Mouse (Mus musculus) brain, adult 2 months (tissue): ENCODE data around the gene Tbc1d24.

Source experiments
- DNase-seq: peaks from one replicate; pipeline ENCODE4 v3.0.0; 2011; ENCODE audit warnings: low read depth, low spot score

The Tbc1d24 gene

DNA sequence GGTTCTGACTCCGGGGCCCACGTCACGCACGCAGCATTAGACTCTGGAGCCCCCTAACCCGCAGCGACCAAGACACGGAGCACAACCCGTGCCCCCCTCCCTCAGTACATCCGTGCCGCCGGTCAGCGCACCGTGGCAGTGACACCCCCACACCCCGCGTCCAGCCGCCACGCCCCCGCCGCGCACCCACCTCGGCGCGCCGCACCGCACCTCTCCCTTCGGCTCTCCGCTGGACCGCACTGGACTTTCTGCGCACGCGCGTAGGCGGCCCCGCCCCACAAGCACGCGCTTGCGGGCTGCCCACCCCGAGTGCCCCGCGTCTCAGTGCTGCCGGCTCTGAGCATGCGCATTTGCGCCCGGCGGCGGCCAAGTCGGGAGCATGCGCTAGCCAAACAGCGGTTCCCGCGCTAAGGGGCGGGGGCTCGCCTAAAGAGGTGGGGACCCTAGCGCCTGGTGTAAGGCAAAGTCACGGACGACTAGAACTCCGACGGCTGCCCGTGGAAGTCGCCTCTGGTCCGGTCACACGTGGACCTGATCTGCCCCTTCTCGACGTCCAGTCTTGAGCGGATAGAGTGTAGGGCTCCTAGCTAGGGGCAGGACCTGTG is at the start of gene Tbc1d24:
Gene Tbc1d24, minus strand, starts transcription at position 279 of the 605 bp plus-strand sequence.
- DNase-seq = peak; percentile 97

DNA sequence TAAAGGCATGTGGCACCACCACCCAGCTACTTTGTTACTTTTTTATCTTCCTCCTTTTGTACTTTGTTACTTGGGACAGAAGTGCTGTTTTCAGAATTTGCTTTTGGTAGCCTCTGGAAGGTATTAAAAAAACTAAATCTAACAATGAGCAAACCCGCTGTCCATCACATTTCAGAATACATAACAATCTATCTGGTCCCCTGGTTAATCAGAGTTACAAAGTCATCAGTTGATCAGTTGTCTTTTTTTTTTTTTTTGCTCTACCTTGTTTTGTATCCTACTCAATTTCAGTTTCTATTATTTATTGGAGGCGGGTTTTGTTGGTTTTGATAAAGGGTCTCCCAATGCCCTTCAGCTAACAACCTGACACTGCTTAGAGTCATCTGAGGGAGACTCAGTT is 47.0 kb upstream of the Tbc1d24 start:
- no peak for DNase-seq

DNA sequence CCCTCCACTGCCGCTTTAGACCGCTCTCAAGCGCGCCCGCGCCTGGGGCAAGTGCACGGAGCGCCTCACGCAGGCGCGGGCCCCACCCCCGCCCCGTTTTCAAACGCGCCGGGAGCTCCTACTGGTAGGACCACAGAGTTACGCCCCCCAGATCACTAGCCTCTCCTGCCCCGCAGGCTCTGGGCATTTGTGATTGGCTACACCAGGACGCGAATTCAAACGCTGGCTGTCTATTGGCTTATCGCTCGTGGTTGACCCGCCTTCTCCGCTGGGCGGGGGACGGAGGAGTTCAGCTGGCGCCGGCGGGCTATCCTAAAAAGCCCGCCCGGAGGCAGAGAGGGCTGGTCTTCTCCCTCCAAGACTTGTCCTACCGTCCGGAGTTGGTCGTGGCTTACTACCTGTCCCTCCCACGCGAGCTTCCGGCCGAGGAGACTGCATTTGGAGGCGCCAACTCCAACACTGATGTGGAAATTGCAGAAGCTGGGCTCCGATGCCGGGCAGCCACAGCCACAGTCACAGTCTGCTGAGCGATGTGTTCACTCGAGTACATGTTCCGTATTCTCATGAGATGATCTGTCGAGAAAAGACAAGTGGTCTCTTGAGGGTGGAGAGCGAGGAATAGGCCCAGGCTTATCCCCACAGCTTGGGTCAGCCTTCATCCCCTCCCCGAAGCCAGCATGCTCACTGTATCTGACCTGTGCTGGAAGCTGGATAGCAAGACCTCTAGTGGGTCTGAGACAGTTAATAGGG is 46.1 kb upstream of the Tbc1d24 start, which contains the start of gene Ccnf:
Gene Ccnf, minus strand, starts transcription at position 165 of the 750 bp plus-strand sequence.
- DNase-seq = peak; percentile 99

DNA sequence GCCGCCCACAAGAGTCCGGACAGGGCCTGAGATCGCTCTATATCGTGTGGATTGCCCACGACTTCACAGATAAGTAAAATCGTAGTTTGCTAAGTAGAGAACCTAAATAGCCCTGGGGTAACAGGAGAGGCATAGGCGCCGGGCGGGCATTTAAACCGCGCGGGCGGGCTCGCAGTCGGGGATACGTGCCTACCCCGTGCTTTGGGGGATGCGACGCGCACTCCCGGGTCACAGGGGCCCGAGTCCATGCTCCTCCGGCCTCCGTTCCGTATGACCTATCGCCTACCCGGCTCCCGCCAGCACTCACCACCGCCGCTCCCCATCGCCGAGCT is 45.6 kb upstream of the Tbc1d24 start:
- DNase-seq = no peak

DNA sequence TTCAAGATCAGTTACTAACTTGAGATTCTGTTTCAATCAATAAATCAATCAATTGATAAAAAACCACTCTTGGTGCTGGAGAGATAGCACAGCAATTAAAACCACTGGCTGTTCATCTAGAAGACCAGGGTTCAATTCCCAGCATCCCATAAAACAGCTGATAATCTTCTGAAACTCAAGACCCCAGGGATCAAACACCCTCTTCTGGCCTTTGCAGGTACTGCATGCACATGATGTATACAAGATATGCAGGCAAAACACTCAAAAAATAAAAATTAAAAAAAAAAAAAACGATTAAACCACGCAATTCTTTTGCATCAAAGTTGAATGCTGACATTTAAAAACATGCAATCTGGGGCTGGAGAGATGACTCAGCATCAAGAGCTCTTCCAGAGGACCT is 43.3 kb upstream of the Tbc1d24 start:
- no peak for DNase-seq

DNA sequence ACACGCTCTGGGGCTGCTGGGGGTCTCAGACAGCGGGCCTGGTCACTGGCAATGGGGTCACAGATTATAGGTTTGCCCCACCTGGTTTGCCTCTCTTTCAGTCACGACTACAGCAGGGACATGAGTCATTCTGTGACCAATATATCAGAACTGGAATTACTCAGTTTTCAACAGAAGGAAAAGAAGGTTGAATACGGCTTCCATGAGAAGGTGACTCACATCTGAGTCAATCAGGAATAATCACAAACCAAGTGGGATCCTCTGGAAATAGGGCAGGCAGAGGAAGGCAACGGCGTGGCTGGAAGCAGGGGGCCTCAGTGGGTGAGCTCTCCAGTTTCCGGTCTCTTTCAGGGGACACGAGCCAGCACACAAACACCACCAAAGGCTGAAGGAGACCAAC is 38.7 kb upstream of the Tbc1d24 start:
- peak; percentile 80 for DNase-seq

DNA sequence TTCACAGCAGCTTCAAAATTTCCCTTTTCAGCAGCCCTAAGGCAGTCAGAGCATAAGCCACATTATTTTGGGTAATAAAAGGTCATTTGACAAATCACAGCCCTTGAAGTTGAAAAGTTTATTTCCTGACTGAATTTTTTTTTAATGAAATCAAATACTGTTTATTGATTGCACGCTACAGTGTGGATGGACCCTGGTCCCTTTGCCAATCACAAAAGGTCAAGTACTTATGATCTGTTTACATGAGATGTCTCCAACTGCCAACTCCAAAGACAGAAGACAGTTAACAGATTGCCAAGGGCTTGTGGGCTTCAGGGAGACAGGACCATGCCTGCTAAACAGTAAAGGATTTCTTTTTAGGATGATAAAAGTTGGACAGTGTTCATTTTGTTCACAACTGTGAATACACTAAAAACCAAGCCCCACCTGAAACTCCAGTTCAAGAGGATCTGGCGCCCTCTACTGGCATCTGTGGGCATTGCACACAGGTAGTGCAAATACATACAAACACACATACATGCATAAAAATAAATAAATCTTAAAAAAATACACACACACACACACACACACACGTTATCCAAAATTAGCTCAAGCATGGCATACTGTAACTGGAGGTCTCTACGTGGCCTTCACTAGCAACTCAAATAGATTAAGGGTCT is 38.1 kb upstream of the Tbc1d24 start:
- DNase-seq = peak; percentile 27

DNA sequence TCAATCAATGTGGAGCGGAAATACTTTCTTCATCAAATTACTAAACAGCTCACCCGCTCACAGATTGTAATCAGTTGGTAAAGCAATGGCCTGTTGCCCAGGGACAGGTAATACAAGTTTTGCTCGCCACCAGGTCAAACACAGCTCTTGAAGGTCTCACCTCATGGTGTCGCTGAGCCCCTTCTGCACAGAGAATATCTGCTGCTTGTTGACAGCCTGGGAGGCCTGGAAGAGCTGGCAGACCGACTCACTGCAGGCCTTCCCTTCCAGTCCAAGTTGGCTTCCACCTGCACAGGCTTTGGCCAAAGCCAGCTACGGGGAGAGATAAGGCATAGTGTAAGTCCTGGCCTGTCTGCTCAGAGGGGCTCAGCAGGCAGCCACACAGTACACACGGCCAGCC is 31.6 kb upstream of the Tbc1d24 start:
- peak; percentile 91 for DNase-seq

DNA sequence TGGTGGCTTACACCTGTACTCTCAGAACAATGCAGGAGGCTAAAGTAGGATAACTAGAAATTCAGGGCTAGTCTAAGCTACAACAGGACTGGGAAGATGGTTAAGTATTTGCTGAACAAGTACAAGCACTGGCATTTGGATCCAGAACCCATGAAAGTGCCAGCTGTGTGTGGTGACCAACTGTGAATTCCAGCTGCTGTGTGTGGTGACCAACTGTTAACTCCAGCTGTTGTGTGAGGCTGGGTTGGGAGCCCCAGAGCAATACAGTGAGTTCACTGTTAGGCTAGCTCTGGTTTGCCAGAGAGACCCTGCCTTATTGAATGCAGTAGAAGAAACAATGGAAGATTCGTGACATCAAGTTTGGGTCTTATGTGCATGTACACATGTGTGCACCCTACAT is 31.1 kb upstream of the Tbc1d24 start:
- no peak for DNase-seq

DNA sequence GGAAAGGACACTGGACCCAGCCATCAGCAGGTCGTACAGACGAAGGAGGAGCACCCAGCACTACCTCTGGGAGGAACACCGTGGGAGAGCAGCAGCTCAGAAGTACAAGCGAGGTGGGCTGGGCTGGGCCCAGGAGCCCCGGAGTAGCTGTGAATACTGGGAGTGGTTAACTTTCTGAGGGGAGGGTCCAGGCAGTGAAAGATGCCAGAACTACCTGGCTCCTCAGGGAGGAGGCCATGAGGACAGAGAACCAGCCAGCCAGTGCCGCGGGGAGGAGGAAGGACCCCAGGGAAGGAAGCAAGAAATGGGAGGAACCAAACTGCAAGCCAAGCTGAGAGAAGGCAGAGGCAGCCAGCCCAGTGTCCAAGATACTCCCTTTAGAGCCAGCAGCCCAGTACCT is 22.6 kb upstream of the Tbc1d24 start:
- no peak for DNase-seq

DNA sequence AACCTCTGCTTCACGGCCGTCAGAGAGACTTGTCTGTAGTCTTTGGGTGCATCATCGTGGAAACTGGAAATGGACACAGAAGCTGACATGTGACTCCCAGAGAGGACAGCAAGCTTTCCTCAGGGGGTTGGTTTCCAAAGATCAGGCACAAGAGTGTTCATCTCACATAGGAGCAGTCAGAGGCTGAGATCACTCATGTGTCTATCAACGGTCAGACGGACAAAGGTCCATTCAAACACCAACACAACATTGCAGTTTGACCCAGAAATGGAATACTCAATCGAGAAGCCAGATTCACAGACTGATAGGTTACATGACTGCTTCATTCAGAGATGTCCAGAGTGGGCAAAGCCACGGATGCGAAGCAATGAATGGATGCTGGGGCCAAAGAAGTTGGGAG is 21.4 kb upstream of the Tbc1d24 start:
- DNase-seq = no peak

DNA sequence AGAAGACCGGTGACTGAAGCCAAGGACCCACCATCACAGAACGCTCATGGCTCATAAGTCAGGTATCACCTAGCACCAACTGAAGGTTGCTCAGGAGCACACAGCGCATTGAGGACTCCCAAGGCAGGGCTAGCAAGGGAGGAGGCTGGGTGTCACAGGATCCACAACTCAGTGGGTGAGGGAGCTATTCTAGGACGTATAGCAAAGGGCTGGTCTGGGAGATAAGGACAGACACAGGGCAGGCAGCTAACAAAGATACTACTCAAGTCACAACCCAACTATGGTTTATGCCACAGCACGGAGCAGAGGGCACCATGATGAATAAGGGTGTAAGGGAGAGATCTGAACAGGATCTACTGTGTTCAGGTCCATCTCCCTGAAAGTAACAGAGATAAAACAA is 20.5 kb upstream of the Tbc1d24 start:
- DNase-seq = no peak

DNA sequence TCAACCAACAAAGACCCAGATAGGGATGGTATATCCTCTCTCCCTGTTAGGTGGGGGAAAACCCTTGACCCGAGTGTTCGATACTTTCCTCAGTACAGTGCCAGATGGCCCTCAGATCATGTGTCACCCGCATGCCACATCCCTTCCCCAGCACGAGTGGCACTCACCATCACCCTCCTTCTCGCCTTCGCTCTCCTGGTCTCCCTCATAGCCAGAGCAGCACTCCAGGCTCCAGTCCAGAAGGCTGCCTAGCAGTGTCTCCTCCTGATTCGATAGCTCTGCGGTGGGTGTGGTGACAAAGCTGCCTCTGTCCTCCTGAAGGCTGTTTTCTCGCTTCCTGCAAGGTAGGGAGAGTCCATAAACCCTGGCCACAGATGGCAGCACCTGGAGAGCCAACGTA is 19.4 kb upstream of the Tbc1d24 start:
- DNase-seq = no peak

DNA sequence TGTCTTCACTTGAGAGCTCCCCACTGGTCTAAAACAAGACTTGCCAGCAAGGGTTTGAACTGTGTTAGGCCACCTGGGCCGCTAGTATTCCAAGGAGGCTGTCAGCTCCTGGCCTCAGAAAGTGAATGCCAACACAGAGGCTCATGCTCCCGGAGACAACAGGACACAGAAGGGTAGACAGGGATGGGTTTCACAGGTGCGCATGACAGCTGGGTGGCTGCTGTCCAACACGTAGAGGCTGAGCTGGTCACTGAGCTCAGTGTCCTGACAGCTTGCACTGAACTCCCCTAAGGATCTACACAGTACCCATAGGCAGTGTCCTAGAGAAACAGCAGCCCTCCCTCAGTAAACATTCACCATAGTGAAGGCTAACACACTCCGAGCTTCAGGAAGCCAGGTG is 18.2 kb upstream of the Tbc1d24 start:
- no peak for DNase-seq

DNA sequence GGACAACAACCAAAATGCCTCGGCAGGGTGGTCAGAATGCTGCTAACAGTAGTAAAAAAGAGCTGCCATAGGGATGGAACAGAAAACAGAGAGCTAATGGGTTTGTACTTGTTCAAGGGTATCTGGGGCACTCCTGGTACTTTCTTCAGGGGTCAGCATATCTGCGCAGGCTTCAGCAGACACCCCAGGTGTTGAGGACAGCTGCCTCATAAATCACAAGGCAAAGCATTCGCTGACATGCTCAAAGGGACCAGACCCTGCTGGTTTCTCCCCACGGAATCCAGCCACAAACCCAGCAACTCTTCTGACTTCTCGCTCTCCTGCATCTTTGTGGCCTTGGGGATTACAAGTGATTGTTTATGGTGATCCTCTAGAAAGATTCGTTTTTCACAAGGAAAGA is 17.3 kb upstream of the Tbc1d24 start:
- no peak for DNase-seq

DNA sequence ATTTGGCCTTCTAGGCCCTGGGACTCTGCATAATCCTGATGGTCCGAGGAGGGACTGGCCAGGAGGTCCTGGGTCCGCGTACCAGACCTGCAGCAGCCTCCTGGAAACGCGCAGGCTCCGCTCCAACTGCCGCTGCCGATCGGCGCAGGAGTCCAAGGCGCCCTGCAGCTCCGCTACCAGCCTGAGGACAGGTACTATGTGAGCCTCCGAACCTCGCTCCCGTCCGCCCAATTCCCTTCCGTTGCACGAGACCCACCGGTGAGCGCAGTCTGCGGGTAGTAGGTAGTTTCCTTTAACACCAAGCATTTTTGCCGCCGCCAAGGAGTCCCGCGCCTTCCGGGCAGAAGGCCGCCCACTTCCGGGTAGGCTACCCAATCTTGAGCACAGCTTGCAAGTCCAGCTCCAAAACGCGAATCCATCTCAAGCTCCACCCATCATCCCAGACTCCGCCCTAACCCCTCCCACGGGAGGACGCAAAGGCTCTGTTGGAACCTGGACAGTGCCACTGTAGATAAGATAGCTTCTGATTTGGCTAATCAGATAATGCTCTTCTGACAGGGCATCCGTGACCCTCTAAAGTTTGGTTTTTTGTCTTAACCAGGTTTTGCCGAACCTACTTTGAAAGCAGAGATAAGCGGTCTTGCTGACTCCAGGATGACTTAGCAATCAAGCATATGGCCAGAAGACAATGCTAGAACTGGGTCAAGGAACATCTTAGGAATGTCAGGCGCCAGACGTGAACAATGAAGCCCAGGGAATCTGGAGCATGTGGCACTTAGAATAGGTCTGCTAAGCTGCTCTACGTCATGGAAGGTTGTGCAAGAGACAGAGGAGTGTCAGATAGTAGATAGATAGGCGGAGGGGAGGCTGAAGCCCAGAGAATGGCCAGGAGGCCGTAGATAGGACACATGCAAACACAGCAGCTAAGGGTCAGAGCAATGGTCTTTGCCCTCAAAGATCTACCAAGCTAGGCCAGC is 15.4 kb upstream of the Tbc1d24 start, which contains the start of gene Tedc2:
Gene Tedc2, minus strand, starts transcription at position 417 of the 977 bp plus-strand sequence.
- DNase-seq = peak; percentile 99

DNA sequence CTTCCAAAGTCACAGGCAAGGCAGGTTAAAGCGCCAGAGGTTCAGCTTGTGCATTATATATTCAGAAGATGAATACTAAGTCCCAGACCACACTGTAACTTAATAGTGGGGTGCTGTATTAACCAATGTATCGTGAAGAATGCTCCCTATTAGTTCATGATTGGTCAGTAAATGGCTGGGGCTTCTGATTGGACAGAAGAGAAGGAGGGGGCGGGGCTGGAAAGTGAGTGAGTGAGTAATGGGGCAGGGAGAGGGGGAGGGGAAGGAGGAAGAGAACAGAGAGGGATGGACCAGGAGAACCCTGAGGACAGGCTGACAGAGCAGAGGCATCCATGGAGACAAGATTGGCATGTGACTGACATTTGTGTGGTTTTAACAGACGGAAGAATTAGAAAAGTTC is 11.5 kb upstream of the Tbc1d24 start:
- no peak for DNase-seq

DNA sequence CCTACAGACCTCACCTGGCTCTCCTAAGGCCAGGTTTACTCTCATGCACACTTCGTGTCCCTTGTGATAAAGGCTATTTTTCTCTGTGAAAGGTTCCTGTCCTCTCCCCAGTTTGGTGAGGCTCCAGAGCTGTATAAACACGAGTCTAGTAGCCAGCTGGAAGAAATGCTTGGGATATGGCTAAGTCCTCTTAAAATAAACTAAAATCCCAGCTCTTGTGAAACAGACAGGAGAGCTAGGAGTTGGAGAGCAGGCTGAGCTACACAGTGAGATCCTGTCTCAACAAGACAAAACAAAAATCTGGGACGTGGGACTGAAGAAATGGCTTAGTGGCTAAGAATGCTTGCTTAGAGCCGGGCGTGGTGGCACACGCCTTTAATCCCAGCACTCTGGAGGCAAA is 7.8 kb upstream of the Tbc1d24 start:
- DNase-seq = peak; percentile 47

DNA sequence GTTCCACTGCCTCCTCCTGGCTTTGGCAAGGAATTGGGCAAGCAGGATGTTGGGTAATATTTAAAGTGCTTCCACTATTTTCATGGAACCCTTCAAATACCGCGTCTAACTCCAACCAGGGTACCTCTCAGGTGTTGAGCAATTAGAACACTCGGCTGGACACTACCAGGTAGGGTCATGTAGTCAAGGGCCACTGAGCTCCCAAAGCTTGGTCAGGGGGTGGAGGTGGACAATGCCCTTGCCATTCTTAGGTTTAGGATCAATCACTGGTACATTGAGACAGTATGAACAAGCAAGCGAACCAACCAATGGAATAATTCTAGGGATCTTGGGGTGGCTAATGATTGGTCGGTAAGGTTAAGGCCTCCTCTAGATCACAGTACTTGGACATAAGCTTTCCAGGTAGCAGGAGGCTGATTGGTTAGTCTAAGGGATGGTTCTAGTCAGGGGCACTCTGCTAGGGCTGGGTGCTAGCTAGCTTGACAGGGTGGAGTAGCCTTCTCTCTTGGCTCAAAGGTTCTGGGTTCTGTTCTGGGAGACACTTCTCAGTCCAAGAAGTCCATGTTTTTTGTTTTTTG is 7.2 kb upstream of the Tbc1d24 start:
- DNase-seq = peak; percentile 55

DNA sequence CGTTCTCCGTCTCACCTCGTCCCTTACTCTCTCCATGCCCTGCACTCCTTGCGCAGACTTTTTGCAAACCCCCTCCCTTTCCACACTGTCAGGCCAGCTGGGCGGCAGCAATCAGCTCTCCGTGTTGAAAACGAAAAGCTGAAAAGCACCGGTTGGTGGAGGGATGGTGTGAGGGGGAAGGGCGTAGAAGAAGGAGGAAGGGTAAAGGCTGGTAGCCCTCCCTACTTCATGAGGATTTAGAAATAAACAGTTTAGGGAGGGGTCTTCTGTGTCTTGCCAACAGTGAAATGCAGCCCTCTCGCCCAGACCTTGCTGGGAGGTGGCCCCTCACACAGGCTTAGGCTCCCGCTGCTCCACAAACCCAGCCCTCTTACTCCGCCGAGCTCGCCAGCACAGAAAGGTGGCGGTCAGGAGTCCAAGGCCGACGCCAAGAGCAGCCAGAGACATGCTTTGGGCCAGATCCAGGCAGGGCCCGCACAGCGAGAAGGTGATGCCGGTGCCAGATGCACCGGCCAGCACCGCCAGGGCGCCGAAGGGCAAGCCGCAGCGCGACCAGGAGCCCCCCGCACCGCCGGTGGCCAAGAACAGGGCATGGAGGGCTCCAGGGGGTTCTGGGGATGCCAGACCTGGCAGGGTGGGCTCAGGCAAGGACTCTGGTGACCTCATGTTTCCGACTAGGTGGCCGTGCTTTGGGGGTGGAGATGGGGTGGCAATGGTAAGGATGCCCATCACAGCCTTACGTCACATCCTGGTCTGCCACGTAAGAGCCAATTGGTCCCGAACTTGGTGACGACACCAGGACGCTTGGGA is 6.5 kb upstream of the Tbc1d24 start:
- peak; percentile 97 for DNase-seq

DNA sequence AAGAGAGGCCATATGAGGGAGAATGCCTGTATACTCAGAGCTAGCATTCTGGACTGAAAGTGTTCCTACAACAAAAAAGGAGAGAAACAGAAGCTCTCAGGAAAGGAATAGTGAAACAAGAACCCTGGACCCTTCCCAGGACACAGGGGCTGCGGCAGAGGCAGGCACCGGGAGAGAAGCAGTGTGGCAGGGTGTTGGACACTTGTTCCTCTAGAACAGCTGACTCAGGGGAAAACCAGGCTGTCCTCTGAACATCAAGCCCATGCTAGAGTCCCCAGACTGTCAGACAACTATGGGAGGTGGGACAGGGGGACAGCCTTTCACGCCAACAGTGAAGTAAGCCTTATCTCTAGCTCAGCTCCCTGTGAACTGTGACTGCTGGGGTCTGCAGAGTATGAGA is 5.2 kb upstream of the Tbc1d24 start:
- no peak for DNase-seq
